Mouse (Mus musculus): ENCODE results near the gene Cep85l. TPM values are rescaled to one million over a fixed set of nuclear protein-coding genes. Genes with fewer than 3 reads are reported as not detected.

Cep85l gene
- polyA plus RNA-seq, 1 experiment: 5.4 TPM

GRCm38 (mm10) chr10:53406845-53407244 is 27.1 kb upstream of the Cep85l start:
- TF ChIP-seq POLR2A (IDR thresholded peaks at IDR 0.05; ENCODE audit: borderline replicate concordance, control insufficient read depth, low read depth, low read length): no peak
- no peak for TF ChIP-seq CTCF (IDR thresholded peaks at IDR 0.05; ENCODE audit: control insufficient read depth, insufficient read depth, low read length)
- Histone ChIP-seq H3K27ac (ENCODE audit: control insufficient read depth, insufficient read depth, low read depth, low read length, poor library complexity) (0 out of 2 replicates have a peak overlapping the region, but pooled peaks have one; percentile 24), H3K4me1 (ENCODE audit: control insufficient read depth, insufficient read depth, low read length) (peaks cover 1% of the 10 kb centered on the region; the same call in 1 of the 2 replicates), H3K4me3 (replicated peaks; ENCODE audit: control insufficient read depth, low read depth, low read length) (no peak overlapping the region)
- 74% methylated on average over 2 of the region's 2 CpGs for WGBS

GRCm38 (mm10) chr10:53402293-53402692 is 22.5 kb upstream of the Cep85l start:
- Histone ChIP-seq H3K4me1 (ENCODE audit: control insufficient read depth, insufficient read depth, low read length) (no peaks in the 10 kb centered on the region; the same call in 1 of the 2 replicates), H3K4me3 (replicated peaks; ENCODE audit: control insufficient read depth, low read depth, low read length) (no peak overlapping the region), H3K27ac (ENCODE audit: control insufficient read depth, insufficient read depth, low read depth, low read length, poor library complexity) (no peak overlapping the region)
- TF ChIP-seq POLR2A (IDR thresholded peaks at IDR 0.05; ENCODE audit: borderline replicate concordance, control insufficient read depth, low read depth, low read length) (no peak), CTCF (IDR thresholded peaks at IDR 0.05; ENCODE audit: control insufficient read depth, insufficient read depth, low read length) (no peak)

GRCm38 (mm10) chr10:53399053-53399452 is 19.3 kb upstream of the Cep85l start:
- Histone ChIP-seq H3K27ac (ENCODE audit: control insufficient read depth, insufficient read depth, low read depth, low read length, poor library complexity) (no peak overlapping the region), H3K4me1 (ENCODE audit: control insufficient read depth, insufficient read depth, low read length) (no peaks in the 10 kb centered on the region; the same call in 1 of the 2 replicates), H3K4me3 (replicated peaks; ENCODE audit: control insufficient read depth, low read depth, low read length) (no peak overlapping the region)
- TF ChIP-seq CTCF (IDR thresholded peaks at IDR 0.05; ENCODE audit: control insufficient read depth, insufficient read depth, low read length): no peak
- no peak for TF ChIP-seq POLR2A (IDR thresholded peaks at IDR 0.05; ENCODE audit: borderline replicate concordance, control insufficient read depth, low read depth, low read length)
- 31% methylated on average over 3 of the region's 3 CpGs for WGBS

- Histone ChIP-seq H3K4me1 (ENCODE audit: control insufficient read depth, insufficient read depth, low read length) (no peaks in the 10 kb centered on the region; the same call in 1 of the 2 replicates), H3K27ac (ENCODE audit: control insufficient read depth, insufficient read depth, low read depth, low read length, poor library complexity) (peak overlapping the region; percentile 17), H3K4me3 (replicated peaks; ENCODE audit: control insufficient read depth, low read depth, low read length) (peak overlapping the region; percentile 57)
- TF ChIP-seq POLR2A (IDR thresholded peaks at IDR 0.05; ENCODE audit: borderline replicate concordance, control insufficient read depth, low read depth, low read length) (no peak), CTCF (IDR thresholded peaks at IDR 0.05; ENCODE audit: control insufficient read depth, insufficient read depth, low read length) (no peak)
- 2% methylated on average over 9 of the region's 9 CpGs for WGBS
These were observed 18.8 kb upstream of the Cep85l start for GRCm38 (mm10) chr10:53398540-53398902.

GRCm38 (mm10) chr10:53397846-53398539 is 18.2 kb upstream of the Cep85l start:
- 16% methylated on average over 10 of the region's 10 CpGs for WGBS
- TF ChIP-seq POLR2A (IDR thresholded peaks at IDR 0.05; ENCODE audit: borderline replicate concordance, control insufficient read depth, low read depth, low read length) (no peak), CTCF (IDR thresholded peaks at IDR 0.05; ENCODE audit: control insufficient read depth, insufficient read depth, low read length) (no peak)
- Histone ChIP-seq H3K4me1 (ENCODE audit: control insufficient read depth, insufficient read depth, low read length) (no peaks in the 10 kb centered on the region; the same call in 1 of the 2 replicates), H3K27ac (ENCODE audit: control insufficient read depth, insufficient read depth, low read depth, low read length, poor library complexity) (peak overlapping the region; percentile 17), H3K4me3 (replicated peaks; ENCODE audit: control insufficient read depth, low read depth, low read length) (peak overlapping the region; percentile 57)

GRCm38 (mm10) chr10:53394923-53395629 is 15.3 kb upstream of the Cep85l start:
- TF ChIP-seq POLR2A (IDR thresholded peaks at IDR 0.05; ENCODE audit: borderline replicate concordance, control insufficient read depth, low read depth, low read length): no peak
- TF ChIP-seq CTCF (IDR thresholded peaks at IDR 0.05; ENCODE audit: control insufficient read depth, insufficient read depth, low read length): no peak
- H3K4me3 ChIP-seq (replicated peaks; ENCODE audit: control insufficient read depth, low read depth, low read length): no peak overlapping the region
- H3K27ac ChIP-seq (ENCODE audit: control insufficient read depth, insufficient read depth, low read depth, low read length, poor library complexity): no peak overlapping the region
- no peaks in the 10 kb centered on the region; the same call in 1 of the 2 replicates for H3K4me1 ChIP-seq (ENCODE audit: control insufficient read depth, insufficient read depth, low read length)
- WGBS: 77% methylated on average over 9 of the region's 9 CpGs

GRCm38 (mm10) chr10:53388227-53388920 is 8.6 kb upstream of the Cep85l start:
- no peak overlapping the region for H3K27ac ChIP-seq (ENCODE audit: control insufficient read depth, insufficient read depth, low read depth, low read length, poor library complexity)

GRCm38 (mm10) chr10:53385438-53385837 is 5.7 kb upstream of the Cep85l start:
- WGBS: 53% methylated on average over 5 of the region's 5 CpGs
- TF ChIP-seq POLR2A (IDR thresholded peaks at IDR 0.05; ENCODE audit: borderline replicate concordance, control insufficient read depth, low read depth, low read length) (no peak), CTCF (IDR thresholded peaks at IDR 0.05; ENCODE audit: control insufficient read depth, insufficient read depth, low read length) (no peak)
- no peak overlapping the region for H3K4me3 ChIP-seq (replicated peaks; ENCODE audit: control insufficient read depth, low read depth, low read length)
- H3K4me1 ChIP-seq (ENCODE audit: control insufficient read depth, insufficient read depth, low read length): no peaks in the 10 kb centered on the region
- H3K27ac ChIP-seq (ENCODE audit: control insufficient read depth, insufficient read depth, low read depth, low read length, poor library complexity): no peak overlapping the region

More at GRCm38 (mm10) chr10:53388227-53388920, 8.6 kb upstream of the Cep85l start:
- whole genome bisulfite sequencing: 78% methylated on average over 6 of the region's 6 CpGs
- no peak for TF ChIP-seq POLR2A (IDR thresholded peaks at IDR 0.05; ENCODE audit: borderline replicate concordance, control insufficient read depth, low read depth, low read length)
- TF ChIP-seq CTCF (IDR thresholded peaks at IDR 0.05; ENCODE audit: control insufficient read depth, insufficient read depth, low read length): no peak
- H3K4me1 ChIP-seq (ENCODE audit: control insufficient read depth, insufficient read depth, low read length): no peaks in the 10 kb centered on the region
- H3K4me3 ChIP-seq (replicated peaks; ENCODE audit: control insufficient read depth, low read depth, low read length): no peak overlapping the region

Measured in bone marrow, adult 2 months (tissue).